Mouse (Mus musculus) heart, embryonic 14.5 days (tissue): Measurements from ENCODE around the gene Rufy4. TPM values are rescaled to one million over a fixed set of nuclear protein-coding genes. Genes with fewer than 3 reads are reported as not detected.

Experiments used
- ATAC-seq: fragments of 200-750 bp; cut with Nextera tagmentation; 2 replicates; pipeline ENCODE4 v1.8.0; 2017; ENCODE audit warnings: low read depth, moderate TSS enrichment; ENCODE audit not compliant: insufficient number of reproducible peaks, insufficient read depth, low FRiP score
- H3K27ac ChIP-seq, 2 experiments: fragments of 200-500 bp in 1 of 2; fragments of 300-500 bp in 1 of 2; sonication (generic) in 1 of 2; replicated peaks in 1 of 2; 2 replicates each; pipeline ENCODE4 v1.5.1; 2012 to 2014; ENCODE audit warnings: low read depth in 2 of 2, low read length in 2 of 2, control low read depth in 1 of 2, mild to moderate bottlenecking in 1 of 2, mixed read lengths in 1 of 2; ENCODE audit not compliant: control insufficient read depth in 1 of 2, insufficient read depth in 1 of 2
- H3K27me3 ChIP-seq: fragments of 300-500 bp; sonication (generic); 2 replicates; pipeline ENCODE4 v1.6.1; 2014; ENCODE audit warnings: mild to moderate bottlenecking, low read length, control low read depth; ENCODE audit not compliant: control insufficient read depth, insufficient read depth
- H3K36me3 ChIP-seq: fragments of 300-500 bp; sonication (generic); 2 replicates; pipeline ENCODE4 v1.6.1; 2014; ENCODE audit warnings: mild to moderate bottlenecking, control low read depth, low read length, mixed read lengths; ENCODE audit not compliant: control insufficient read depth, insufficient read depth
- H3K4me1 ChIP-seq, 2 experiments: fragments of 200-500 bp in 1 of 2; fragments of 300-500 bp in 1 of 2; sonication (generic) in 1 of 2; 2 replicates each; pipeline ENCODE4 v1.6.1; 2012 to 2014; ENCODE audit warnings: low read length in 2 of 2, control low read depth in 1 of 2, mixed read lengths in 1 of 2; ENCODE audit not compliant: control insufficient read depth in 2 of 2, insufficient read depth in 2 of 2
- H3K4me2 ChIP-seq: fragments of 300-500 bp; sonication (generic); 2 replicates; pipeline ENCODE4 v1.6.1; 2014; ENCODE audit warnings: mild to moderate bottlenecking, low read length
- H3K4me3 ChIP-seq, 2 experiments: fragments of 200-500 bp in 1 of 2; fragments of 300-500 bp in 1 of 2; sonication (generic) in 1 of 2; 2 replicates each; pipeline ENCODE4 v1.5.1; 2012 to 2014; ENCODE audit warnings: low read length in 2 of 2, mild to moderate bottlenecking in 2 of 2, control low read depth in 1 of 2, low read depth in 1 of 2, moderate library complexity in 1 of 2; ENCODE audit not compliant: control insufficient read depth in 1 of 2, insufficient read depth in 1 of 2
- H3K9ac ChIP-seq: fragments of 300-500 bp; sonication (generic); 2 replicates; pipeline ENCODE4 v1.6.1; 2014; ENCODE audit warnings: mild to moderate bottlenecking, low read length
- H3K9me3 ChIP-seq: fragments of 300-500 bp; sonication (generic); 2 replicates; pipeline ENCODE4 v1.6.1; 2016; ENCODE audit warnings: low read length, control low read depth; ENCODE audit not compliant: control insufficient read depth
- WGBS: fragments of 180-500 bp; shearing (Covaris S2); extraction: QIAGEN DNeasy Blood & Tissue Kit; methylation state at CpG from one replicate; pipeline ENCODE4 v1.1.7; 2014; 5-methylcytosine and 5-hydroxymethylcytosine counted together
- polyA plus RNA-seq: library from polyadenylated mRNA; unstranded; fragments of >200 nt; fragmentation: Nextera tagmentation; extraction: Ambion mirVana; gene quantifications from 2 replicates; pipeline ENCODE4 v1.2.1, GENCODE M21; 2014

The Rufy4 gene
- polyA plus RNA-seq, 1 experiment from 2014 or later = 0.22 TPM

- 73% methylated on average over 6 of the region's 6 CpGs for WGBS
- Histone ChIP-seq H3K4me2 (no peak overlapping the region), H3K27ac (no peak overlapping the region), H3K9me3 (no peaks in the 10 kb centered on the region), H3K9ac (no peak overlapping the region), H3K36me3 (no peaks in the 10 kb centered on the region), H3K4me3 (no peak overlapping the region), H3K27me3 (no peaks in the 10 kb centered on the region), H3K4me1 (0 out of 4 replicates have a peak, but pooled peaks cover 0 to 5% of the 10 kb centered on the region in 2 experiments)
- no peak for ATAC-seq
These were observed 8.6 kb downstream of the Rufy4 start for GRCm38 (mm10) chr1:74133954-74134353.

DNA sequence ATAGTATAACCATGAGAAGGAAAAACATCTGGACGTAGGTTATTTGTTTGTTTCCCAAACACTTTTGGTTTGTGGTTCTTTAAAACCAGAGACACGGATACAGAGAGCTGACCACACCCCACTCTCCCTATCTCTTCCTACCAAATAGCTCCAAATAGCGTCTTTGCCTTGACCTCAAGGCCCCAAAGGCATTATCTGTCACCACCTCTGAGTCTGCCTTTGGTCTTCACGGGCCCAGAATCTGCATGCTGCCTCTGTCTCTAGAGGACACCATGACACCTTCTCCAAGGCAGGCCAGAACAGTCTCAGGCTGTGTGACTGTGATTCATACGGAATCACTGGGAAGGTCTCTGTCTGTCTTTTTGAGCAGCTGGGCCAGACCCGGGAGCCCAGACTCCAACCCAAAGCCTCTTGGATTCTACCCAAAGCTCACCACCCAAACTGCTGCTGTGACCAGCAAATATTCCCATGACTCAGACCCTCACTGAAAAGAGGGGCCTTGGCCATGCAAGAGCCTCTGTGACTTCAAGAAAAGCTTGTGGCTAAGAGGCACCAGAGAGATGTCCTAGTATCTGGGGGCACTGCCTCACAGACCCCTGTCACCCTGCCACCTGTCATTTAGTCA is 10.1 kb downstream of the Rufy4 start:
- Histone ChIP-seq H3K36me3 (no peaks in the 10 kb centered on the region), H3K9ac (no peak overlapping the region), H3K27me3 (no peaks in the 10 kb centered on the region), H3K4me2 (no peak overlapping the region), H3K4me1 (0 out of 4 replicates have a peak, but pooled peaks cover 0 to 5% of the 10 kb centered on the region in 2 experiments), H3K9me3 (no peaks in the 10 kb centered on the region), H3K27ac (no peak overlapping the region), H3K4me3 (no peak overlapping the region)
- WGBS = 36% methylated on average over 6 of the region's 6 CpGs
- no peak for ATAC-seq

- Histone ChIP-seq H3K9me3 (no peaks in the 10 kb centered on the region), H3K27ac (no peak overlapping the region), H3K4me3 (no peak overlapping the region), H3K9ac (no peak overlapping the region), H3K4me1 (peaks cover 0 to 5% of the 10 kb centered on the region in 2 experiments; a peak in 1 of 4 replicates), H3K36me3 (no peaks in the 10 kb centered on the region), H3K27me3 (no peaks in the 10 kb centered on the region), H3K4me2 (no peak overlapping the region)
- no peak for ATAC-seq
- 56% methylated on average over 3 of the region's 3 CpGs for WGBS
These were observed 14.1 kb downstream of the Rufy4 start for GRCm38 (mm10) chr1:74139415-74139814.

- no peaks in the 10 kb centered on the region for H3K36me3 ChIP-seq
- no peak overlapping the region for H3K4me3 ChIP-seq
- no peaks in the 10 kb centered on the region for H3K9me3 ChIP-seq
- no peak overlapping the region for H3K9ac ChIP-seq
- no peak for ATAC-seq
- H3K4me2 ChIP-seq = no peak overlapping the region
- H3K27me3 ChIP-seq = no peaks in the 10 kb centered on the region
- peaks cover 3 to 5% of the 10 kb centered on the region in 2 experiments for H3K4me1 ChIP-seq
- WGBS = 82% methylated on average over 8 of the region's 8 CpGs
- H3K27ac ChIP-seq = no peak overlapping the region
These were observed 16.4 kb downstream of the Rufy4 start for GRCm38 (mm10) chr1:74141781-74142180.

GRCm38 (mm10) chr1:74149106-74149885 is 24.0 kb downstream of the Rufy4 start:
- WGBS = 80% methylated on average over 6 of the region's 6 CpGs
- Histone ChIP-seq H3K4me2 (no peak overlapping the region), H3K9ac (no peak overlapping the region), H3K36me3 (no peaks in the 10 kb centered on the region), H3K27me3 (no peaks in the 10 kb centered on the region), H3K4me3 (no peak overlapping the region), H3K27ac (no peak overlapping the region), H3K9me3 (no peaks in the 10 kb centered on the region), H3K4me1 (peaks cover 16 to 18% of the 10 kb centered on the region in 2 experiments)
- no peak for ATAC-seq

DNA sequence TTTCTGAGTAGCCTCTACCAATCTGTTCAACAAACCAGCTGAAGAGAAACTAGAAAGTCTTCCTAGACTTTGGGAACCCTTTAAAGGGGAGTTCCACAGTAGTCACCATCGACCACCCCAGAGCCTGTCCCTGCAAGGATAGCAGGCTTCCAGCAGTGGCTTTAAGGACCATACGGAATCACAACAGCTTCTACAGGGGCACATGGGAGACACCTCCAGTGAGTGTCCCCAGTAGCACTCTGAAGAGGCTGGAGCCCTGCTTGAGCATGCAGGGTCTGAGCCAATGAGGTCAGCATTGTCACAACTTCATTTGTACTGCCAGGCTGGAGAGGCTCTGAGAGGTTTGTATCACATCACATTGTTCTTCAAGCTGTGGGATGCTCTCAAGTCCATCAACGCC is 24.8 kb downstream of the Rufy4 start:
- Histone ChIP-seq H3K9me3 (no peaks in the 10 kb centered on the region), H3K27ac (no peak overlapping the region), H3K27me3 (no peaks in the 10 kb centered on the region), H3K4me3 (no peak overlapping the region), H3K4me2 (no peak overlapping the region), H3K36me3 (no peaks in the 10 kb centered on the region), H3K4me1 (peaks cover 16 to 18% of the 10 kb centered on the region in 2 experiments), H3K9ac (no peak overlapping the region)
- no peak for ATAC-seq
- 72% methylated on average over 3 of the region's 3 CpGs for WGBS

DNA sequence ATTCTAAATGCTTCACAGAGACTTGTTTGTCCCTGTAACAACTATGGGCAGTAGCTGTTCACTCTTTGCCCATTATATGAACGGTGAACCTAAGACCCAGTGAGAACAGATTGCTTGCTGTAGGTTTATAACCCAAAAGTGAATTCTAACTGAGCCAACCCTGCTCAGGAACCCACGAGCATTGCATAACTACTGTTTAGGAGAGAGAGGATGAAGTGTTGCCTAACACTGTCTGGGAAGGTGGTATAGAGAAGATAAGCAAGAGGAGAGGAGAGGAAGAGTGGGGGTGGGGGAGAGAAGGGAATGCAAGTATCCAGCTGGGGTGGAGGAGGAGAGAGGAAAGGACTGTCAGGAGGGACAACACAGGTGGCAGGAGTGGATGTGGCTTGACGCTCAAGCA is 25.8 kb downstream of the Rufy4 start:
- H3K27ac ChIP-seq = no peak overlapping the region
- H3K4me2 ChIP-seq = no peak overlapping the region
- no peak overlapping the region for H3K9ac ChIP-seq
- no peaks in the 10 kb centered on the region for H3K27me3 ChIP-seq
- H3K4me1 ChIP-seq = peaks cover 19 to 22% of the 10 kb centered on the region in 2 experiments
- H3K9me3 ChIP-seq = no peaks in the 10 kb centered on the region
- WGBS = 44% methylated on average over 3 of the region's 3 CpGs
- ATAC-seq = no peak
- no peaks in the 10 kb centered on the region for H3K36me3 ChIP-seq
- H3K4me3 ChIP-seq = no peak overlapping the region
